Mouse (Mus musculus): ENCODE data around the gene C1qtnf1. TPM values are rescaled to one million over a fixed set of nuclear protein-coding genes. Genes with fewer than 3 reads are reported as not detected.

Gene C1qtnf1
- polyA plus RNA-seq, 1 experiment from 2014 or later = 3.4 TPM

Other genes with a start within 250 kb of the C1qtnf1 start
- gene Cyth1, start 179.6 kb upstream of the C1qtnf1 start, polyA plus RNA-seq (2016; fragmentation: Nextera tagmentation; extraction: Ambion mirVana) = 15.5 and 15.8 TPM in 2 replicates
- gene Usp36, start 138.0 kb upstream of the C1qtnf1 start, polyA plus RNA-seq (2016; fragmentation: Nextera tagmentation; extraction: Ambion mirVana) = 24.1 and 24.2 TPM in 2 replicates
- 0.13 and 0.56 TPM in 2 replicates for gene Cep295nl, start 85.7 kb upstream of the C1qtnf1 start, polyA plus RNA-seq (2016; fragmentation: Nextera tagmentation; extraction: Ambion mirVana)
- 40.0 and 46.9 TPM in 2 replicates for gene Timp2, start 72.5 kb upstream of the C1qtnf1 start, polyA plus RNA-seq (2016; fragmentation: Nextera tagmentation; extraction: Ambion mirVana)
- 0.86 and 0.88 TPM in 2 replicates for gene Lgals3bp, start 26.1 kb upstream of the C1qtnf1 start, polyA plus RNA-seq (2016; fragmentation: Nextera tagmentation; extraction: Ambion mirVana)
- gene Cant1, start 9.1 kb upstream of the C1qtnf1 start, polyA plus RNA-seq (2016; fragmentation: Nextera tagmentation; extraction: Ambion mirVana) = 20.2 and 20.8 TPM in 2 replicates
- gene Engase, start 48.6 kb downstream of the C1qtnf1 start, polyA plus RNA-seq (2016; fragmentation: Nextera tagmentation; extraction: Ambion mirVana) = 7.9 and 8.5 TPM in 2 replicates